Mouse (Mus musculus): ENCODE results near the gene Gpr143. TPM values are rescaled to one million over a fixed set of nuclear protein-coding genes. Genes with fewer than 3 reads are reported as not detected.
"Not testable (repeated sequence)": the region's sequence is repeated elsewhere in the genome, so short reads cannot be mapped to it uniquely, and the experiment has no call there.

The Gpr143 gene
- polyA plus RNA-seq, 1 experiment from 2014 or later: 0.05 TPM

GRCm38 (mm10) chrX:152831003-152831550 is 49.4 kb downstream of the Gpr143 start:
- WGBS (ENCODE audit: insufficient replicate concordance): no CpG with 5 or more reads among the region's 1 CpGs
- ATAC-seq (ENCODE audit: low read depth): not testable (repeated sequence)

GRCm38 (mm10) chrX:152834940-152835339 is 53.2 kb downstream of the Gpr143 start:
- not testable (repeated sequence) for H3K9ac ChIP-seq (ENCODE audit: low read depth, low read length); H3K4me2 ChIP-seq (ENCODE audit: low read depth, low read length); H3K4me1 ChIP-seq (ENCODE audit: control insufficient read depth, low read depth, low read length); H3K27me3 ChIP-seq (ENCODE audit: control insufficient read depth, insufficient read depth, low read depth, low read length); H3K9me3 ChIP-seq (replicated peaks; ENCODE audit: control insufficient read depth, low read length); H3K36me3 ChIP-seq (ENCODE audit: control insufficient read depth, insufficient read depth); H3K4me3 ChIP-seq (ENCODE audit: low read depth, low read length); ATAC-seq (ENCODE audit: low read depth); H3K27ac ChIP-seq (ENCODE audit: low read length)
- WGBS (ENCODE audit: insufficient replicate concordance): 24% methylated on average over 5 of the region's 5 CpGs

More at GRCm38 (mm10) chrX:152831003-152831550, 49.4 kb downstream of the Gpr143 start:
- H3K4me1 ChIP-seq (ENCODE audit: control insufficient read depth, low read depth, low read length); H3K9me3 ChIP-seq (replicated peaks; ENCODE audit: control insufficient read depth, low read length); H3K4me2 ChIP-seq (ENCODE audit: low read depth, low read length); H3K4me3 ChIP-seq (ENCODE audit: low read depth, low read length); H3K27me3 ChIP-seq (ENCODE audit: control insufficient read depth, insufficient read depth, low read depth, low read length); H3K27ac ChIP-seq (ENCODE audit: low read length); H3K36me3 ChIP-seq (ENCODE audit: control insufficient read depth, insufficient read depth); H3K9ac ChIP-seq (ENCODE audit: low read depth, low read length): not testable (repeated sequence)

GRCm38 (mm10) chrX:152855076-152855772 is 73.5 kb downstream of the Gpr143 start:
- H3K9me3 ChIP-seq (replicated peaks; ENCODE audit: control insufficient read depth, low read length): no peaks in the 10 kb centered on the region
- no peak for ATAC-seq (ENCODE audit: low read depth)
- H3K9ac ChIP-seq (ENCODE audit: low read depth, low read length): no peak overlapping the region

More at GRCm38 (mm10) chrX:152855076-152855772, 73.5 kb downstream of the Gpr143 start:
- no peak overlapping the region for H3K27ac ChIP-seq (ENCODE audit: low read length)
- H3K4me1 ChIP-seq (ENCODE audit: control insufficient read depth, low read depth, low read length): no peaks in the 10 kb centered on the region
- H3K4me3 ChIP-seq (ENCODE audit: low read depth, low read length): no peak overlapping the region
- no peaks in the 10 kb centered on the region for H3K27me3 ChIP-seq (ENCODE audit: control insufficient read depth, insufficient read depth, low read depth, low read length)
- H3K36me3 ChIP-seq (ENCODE audit: control insufficient read depth, insufficient read depth): no peaks in the 10 kb centered on the region
- 71% methylated on average over 3 of the region's 3 CpGs for WGBS (ENCODE audit: insufficient replicate concordance)
- H3K4me2 ChIP-seq (ENCODE audit: low read depth, low read length): no peak overlapping the region

Other genes starting within 250 kb of the Gpr143 start
- not detected in 2 replicates for gene Cldn34a, start 218.6 kb upstream of the Gpr143 start, polyA plus RNA-seq (2015; fragmentation: Nextera tagmentation; extraction: Ambion mirVana)
- gene Shroom2, start 12.5 kb upstream of the Gpr143 start, polyA plus RNA-seq (2015; fragmentation: Nextera tagmentation; extraction: Ambion mirVana): 0.95 and 1.3 TPM in 2 replicates
- gene Usp51, start 224.5 kb downstream of the Gpr143 start, polyA plus RNA-seq (2015; fragmentation: Nextera tagmentation; extraction: Ambion mirVana): 0.14 TPM in 2 replicates

Measured in liver, embryonic 16.5 days (tissue).